Mouse (Mus musculus): Measurements from ENCODE around the gene Helz. TPM values are rescaled to one million over a fixed set of nuclear protein-coding genes. Genes with fewer than 3 reads are reported as not detected.
"Not testable (repeated sequence)": the region's sequence is repeated elsewhere in the genome, so short reads cannot be mapped to it uniquely, and the experiment has no call there.

The Helz gene
- polyA plus RNA-seq (2012; rRNA removed), result 18.3 and 23.3 TPM in 2 replicates

- peak within 1 kb of the TSS; percentile 94 for H3K4me3 ChIP-seq (ENCODE audit: extremely low read depth, insufficient read depth, insufficient read length)
- peaks cover 5% of the 10 kb centered on the region for H3K36me3 ChIP-seq (ENCODE audit: control insufficient read depth, insufficient read depth, low read length)
- TF ChIP-seq CTCF (IDR thresholded peaks at IDR 0.05; ENCODE audit: extremely low read depth, insufficient read depth, insufficient read length, insufficient replicate concordance), result no peak
- peak; percentile 24; the same call in 1 of the 2 replicates for TF ChIP-seq POLR2A (IDR thresholded peaks at IDR 0.05; ENCODE audit: low read depth, low read length)
- WGBS, result 1% methylated on average over 67 of the region's 70 CpGs
- DNase-seq (ENCODE audit: low read depth in 1 of 2, low spot score in 2 of 2), result peak; percentile 66
- peak within 1 kb of the TSS; percentile 68; the same call in 1 of the 2 replicates for H3K27ac ChIP-seq (ENCODE audit: insufficient read depth, low read length)
- peaks cover 8% of the 10 kb centered on the region for H3K27me3 ChIP-seq (ENCODE audit: control insufficient read depth, insufficient read depth, low read length)
- peaks cover 7% of the 10 kb centered on the region for H3K4me1 ChIP-seq (ENCODE audit: control insufficient read depth, insufficient read depth, insufficient read length)
Measured at GRCm38 (mm10) chr11:107547351-107548203, at the start of gene Helz. Gene Helz, plus strand, starts transcription at chr11:107547930.

- H3K4me3 ChIP-seq (ENCODE audit: extremely low read depth, insufficient read depth, insufficient read length), result no peak overlapping the region
- no peak for TF ChIP-seq CTCF (IDR thresholded peaks at IDR 0.05; ENCODE audit: extremely low read depth, insufficient read depth, insufficient read length, insufficient replicate concordance)
- TF ChIP-seq POLR2A (IDR thresholded peaks at IDR 0.05; ENCODE audit: low read depth, low read length), result no peak
- no peak overlapping the region for H3K27ac ChIP-seq (ENCODE audit: insufficient read depth, low read length)
- H3K27me3 ChIP-seq (ENCODE audit: control insufficient read depth, insufficient read depth, low read length), result no peaks in the 10 kb centered on the region
- DNase-seq (ENCODE audit: low read depth in 1 of 2, low spot score in 2 of 2), result no peak
- WGBS, result 83% methylated on average over 8 of the region's 8 CpGs
- H3K36me3 ChIP-seq (ENCODE audit: control insufficient read depth, insufficient read depth, low read length), result peaks cover 1% of the 10 kb centered on the region; the same call in 1 of the 2 replicates
- no peaks in the 10 kb centered on the region for H3K4me1 ChIP-seq (ENCODE audit: control insufficient read depth, insufficient read depth, insufficient read length)
Measured at GRCm38 (mm10) chr11:107502801-107503200, 44.9 kb upstream of the Helz start.

- H3K27ac ChIP-seq (ENCODE audit: insufficient read depth, low read length); H3K27me3 ChIP-seq (ENCODE audit: control insufficient read depth, insufficient read depth, low read length); DNase-seq (ENCODE audit: low read depth in 1 of 2, low spot score in 2 of 2); H3K4me3 ChIP-seq (ENCODE audit: extremely low read depth, insufficient read depth, insufficient read length); H3K36me3 ChIP-seq (ENCODE audit: control insufficient read depth, insufficient read depth, low read length); H3K4me1 ChIP-seq (ENCODE audit: control insufficient read depth, insufficient read depth, insufficient read length): not testable (repeated sequence)
- WGBS, result 94% methylated on average over 3 of the region's 4 CpGs
Measured at GRCm38 (mm10) chr11:107504364-107504763, 43.4 kb upstream of the Helz start.

- TF ChIP-seq POLR2A (IDR thresholded peaks at IDR 0.05; ENCODE audit: low read depth, low read length) (no peak), CTCF (IDR thresholded peaks at IDR 0.05; ENCODE audit: extremely low read depth, insufficient read depth, insufficient read length, insufficient replicate concordance) (no peak)
- 54% methylated on average over 1 of the region's 1 CpGs for WGBS
- H3K27me3 ChIP-seq (ENCODE audit: control insufficient read depth, insufficient read depth, low read length), result 0 out of 2 replicates have a peak, but pooled peaks cover 2% of the 10 kb centered on the region
- no peaks in the 10 kb centered on the region for H3K36me3 ChIP-seq (ENCODE audit: control insufficient read depth, insufficient read depth, low read length)
- no peaks in the 10 kb centered on the region for H3K4me1 ChIP-seq (ENCODE audit: control insufficient read depth, insufficient read depth, insufficient read length)
- H3K4me3 ChIP-seq (ENCODE audit: extremely low read depth, insufficient read depth, insufficient read length), result no peak overlapping the region
- H3K27ac ChIP-seq (ENCODE audit: insufficient read depth, low read length), result no peak overlapping the region
- peak in 1 of 2 experiments; percentile 7 for DNase-seq (ENCODE audit: low read depth in 1 of 2, low spot score in 2 of 2)
Measured at GRCm38 (mm10) chr11:107506260-107506659, 41.5 kb upstream of the Helz start.

GRCm38 (mm10) chr11:107509631-107510338, 37.9 kb upstream of the Helz start:
- H3K36me3 ChIP-seq (ENCODE audit: control insufficient read depth, insufficient read depth, low read length), result no peaks in the 10 kb centered on the region
- H3K27ac ChIP-seq (ENCODE audit: insufficient read depth, low read length), result no peak overlapping the region
- no peak overlapping the region for H3K4me3 ChIP-seq (ENCODE audit: extremely low read depth, insufficient read depth, insufficient read length)
- H3K4me1 ChIP-seq (ENCODE audit: control insufficient read depth, insufficient read depth, insufficient read length), result no peaks in the 10 kb centered on the region
- no peak for DNase-seq (ENCODE audit: low read depth in 1 of 2, low spot score in 2 of 2)
- H3K27me3 ChIP-seq (ENCODE audit: control insufficient read depth, insufficient read depth, low read length), result 0 out of 2 replicates have a peak, but pooled peaks cover 3% of the 10 kb centered on the region
- TF ChIP-seq CTCF (IDR thresholded peaks at IDR 0.05; ENCODE audit: extremely low read depth, insufficient read depth, insufficient read length, insufficient replicate concordance) (no peak), POLR2A (IDR thresholded peaks at IDR 0.05; ENCODE audit: low read depth, low read length) (no peak)
- WGBS, result 43% methylated on average over 11 of the region's 11 CpGs

- no peak for DNase-seq (ENCODE audit: low read depth in 1 of 2, low spot score in 2 of 2)
- no peaks in the 10 kb centered on the region for H3K36me3 ChIP-seq (ENCODE audit: control insufficient read depth, insufficient read depth, low read length)
- no peaks in the 10 kb centered on the region for H3K4me1 ChIP-seq (ENCODE audit: control insufficient read depth, insufficient read depth, insufficient read length)
- TF ChIP-seq POLR2A (IDR thresholded peaks at IDR 0.05; ENCODE audit: low read depth, low read length), result no peak
- TF ChIP-seq CTCF (IDR thresholded peaks at IDR 0.05; ENCODE audit: extremely low read depth, insufficient read depth, insufficient read length, insufficient replicate concordance), result no peak
- 0 out of 2 replicates have a peak, but pooled peaks cover 3% of the 10 kb centered on the region for H3K27me3 ChIP-seq (ENCODE audit: control insufficient read depth, insufficient read depth, low read length)
- WGBS, result 17% methylated on average over 18 of the region's 18 CpGs
- H3K27ac ChIP-seq (ENCODE audit: insufficient read depth, low read length), result no peak overlapping the region
- no peak overlapping the region for H3K4me3 ChIP-seq (ENCODE audit: extremely low read depth, insufficient read depth, insufficient read length)
Measured at GRCm38 (mm10) chr11:107510362-107511269, 37.1 kb upstream of the Helz start.

Measured in spleen, adult 2 months (tissue).